Mouse (Mus musculus) spleen, postnatal 36 days (tissue): ENCODE data around the gene Ccl20.

Experiments used
- DNase-seq, 2 experiments: peaks; one replicate each; pipeline ENCODE4 v3.0.0; 2022; ENCODE audit warnings: low spot score in 2 of 2, mixed read lengths in 1 of 2

Ccl20 gene

GRCm38 (mm10) chr1:83141510-83141909 is 24.9 kb downstream of the Ccl20 start:
- no peak for DNase-seq

DNA sequence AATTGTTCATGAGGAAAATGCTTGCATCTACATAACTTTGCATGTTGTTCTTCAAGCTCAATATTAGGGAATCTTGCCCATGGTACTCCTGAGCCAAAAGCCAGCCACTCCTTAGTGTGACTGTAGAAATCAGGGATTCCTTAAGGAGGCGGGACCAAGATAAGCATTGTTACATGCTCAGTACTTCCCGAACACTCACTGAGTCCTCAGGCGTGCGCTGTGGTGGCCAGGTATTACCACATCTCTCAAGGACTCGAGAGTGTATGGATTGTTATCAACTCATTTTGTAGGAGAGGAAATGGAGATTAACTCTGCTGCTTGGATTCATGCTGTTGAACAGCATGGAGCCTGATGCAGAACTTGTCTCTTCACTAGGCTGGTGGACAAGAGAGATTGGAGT is 25.5 kb downstream of the Ccl20 start:
- no peak for DNase-seq

DNA sequence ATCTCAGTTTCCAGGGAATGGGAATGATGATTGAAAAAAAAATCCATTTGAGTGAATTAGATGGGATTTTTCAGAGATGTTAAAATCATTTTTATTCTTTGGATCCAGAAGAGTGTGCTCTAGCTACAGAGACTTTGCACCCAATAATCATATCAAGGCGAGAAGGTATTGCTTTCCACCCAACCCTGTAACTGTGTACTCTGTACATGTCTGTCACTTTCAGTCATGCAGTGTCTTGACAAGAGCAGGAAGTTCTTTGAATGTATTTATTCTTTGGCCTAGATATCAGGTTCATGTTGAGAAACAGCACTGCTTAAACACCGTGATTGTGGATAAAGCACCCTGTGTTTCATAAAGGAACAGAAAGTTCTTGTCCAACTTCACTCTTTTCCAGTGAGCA is 30.0 kb downstream of the Ccl20 start:
- no peak for DNase-seq

DNA sequence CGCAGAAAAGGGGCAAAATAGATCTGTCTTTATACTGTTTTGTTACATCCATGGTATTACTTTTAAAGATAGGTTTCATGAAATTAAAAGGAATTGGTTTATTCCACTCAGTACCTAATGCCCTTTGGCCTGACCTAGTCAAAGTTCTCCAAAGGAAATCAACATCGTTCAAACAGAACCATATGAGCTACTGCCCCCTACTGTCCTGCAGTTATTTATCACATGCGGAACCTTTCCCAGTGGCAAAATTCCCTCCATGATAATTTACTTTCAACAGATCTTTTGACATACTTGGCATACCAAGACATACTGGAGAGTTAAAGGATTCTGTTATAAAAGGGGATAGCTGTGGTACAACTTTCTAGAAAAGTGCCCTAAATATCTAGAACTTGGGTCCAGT is 33.7 kb downstream of the Ccl20 start:
- no peak for DNase-seq

- DNase-seq = no peak
Observed at GRCm38 (mm10) chr1:83152961-83153360, 36.4 kb downstream of the Ccl20 start.

DNA sequence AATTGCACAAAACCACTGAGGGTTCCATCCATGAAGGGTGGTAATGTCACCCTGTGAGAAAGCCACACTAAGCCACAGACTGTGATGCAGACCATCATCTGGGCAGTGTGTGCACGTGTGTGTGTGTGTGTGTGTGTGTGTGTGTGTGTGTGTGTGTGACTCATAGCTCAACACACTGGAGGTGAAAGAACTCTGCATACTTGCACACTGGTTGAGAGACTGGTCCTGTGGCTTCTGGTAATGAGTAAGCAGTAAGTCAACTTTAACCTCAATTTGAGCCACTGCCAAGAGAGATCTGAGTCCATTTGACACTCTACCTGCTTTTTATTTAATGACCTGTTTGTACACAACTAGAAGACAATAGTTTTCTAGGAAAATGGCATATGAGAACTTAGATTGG is 40.3 kb downstream of the Ccl20 start:
- no peak for DNase-seq

DNA sequence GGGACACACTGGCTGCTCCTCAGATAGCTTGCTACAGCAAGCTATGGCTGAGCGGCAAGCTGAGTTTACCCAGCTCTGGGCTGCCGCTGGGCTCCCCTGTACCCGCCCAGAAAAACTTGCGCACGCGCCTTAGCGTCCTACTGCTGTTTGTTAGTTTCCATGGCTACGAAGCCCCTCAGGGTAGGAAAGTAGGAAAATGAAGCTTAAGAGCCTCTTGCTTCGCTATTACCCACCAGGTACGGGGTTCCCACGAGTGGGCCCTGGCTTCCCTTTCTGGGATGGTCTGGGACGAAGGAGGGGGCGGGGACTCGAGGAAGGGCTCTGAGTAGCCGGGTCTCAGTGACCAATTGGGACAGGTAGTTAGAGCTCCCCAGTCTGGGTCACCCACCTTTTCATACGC is 43.0 kb downstream of the Ccl20 start, which contains the start of gene Daw1:
TSS of gene Daw1 (plus strand) at position 150 of the 400 bp plus-strand sequence.
- no peak for DNase-seq

GRCm38 (mm10) chr1:83161658-83162057 is 45.1 kb downstream of the Ccl20 start:
- DNase-seq = no peak

DNA sequence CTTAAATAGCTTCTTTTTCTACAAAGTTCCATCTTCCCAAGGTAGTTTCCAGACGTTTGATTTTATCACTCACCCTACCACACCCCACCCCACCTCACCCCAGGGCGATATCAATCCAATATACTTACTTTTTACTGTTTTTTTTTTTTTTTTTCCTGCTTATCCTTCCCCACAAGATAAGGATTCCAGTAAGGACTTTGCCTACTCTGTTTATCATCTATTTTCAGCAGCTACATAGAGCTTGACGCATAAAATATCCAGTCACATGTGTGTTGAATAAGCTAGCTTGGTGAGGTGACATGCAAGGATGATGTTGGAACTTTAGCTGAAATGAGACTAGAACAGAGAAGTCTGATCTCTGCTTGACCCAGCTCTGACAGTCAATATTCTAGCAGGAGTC is 47.5 kb downstream of the Ccl20 start:
- DNase-seq = no peak
